Comparison of ENCODE assay signal across 13 mouse cellular contexts in the genomic region with DNA sequence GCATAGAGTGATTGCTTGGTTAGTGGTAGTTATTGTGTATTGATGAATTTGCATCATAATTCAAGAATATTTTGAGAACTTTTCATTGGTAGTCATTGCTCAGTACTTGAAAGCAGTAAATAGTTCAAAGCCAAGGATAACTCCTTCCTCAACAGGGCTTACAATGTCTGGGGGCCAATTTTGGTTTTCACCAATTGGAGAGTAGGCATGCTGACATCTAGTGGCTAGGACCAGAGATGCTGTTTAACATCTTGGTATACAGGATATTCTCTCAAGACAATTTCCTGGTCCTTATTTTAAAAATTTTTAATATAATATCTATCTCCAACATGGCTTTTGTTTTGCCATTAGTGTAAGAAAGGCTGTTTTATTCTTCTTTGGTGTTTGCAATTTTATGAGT. TPM values are rescaled to one million over a fixed set of nuclear protein-coding genes. Genes with fewer than 3 reads are reported as not detected.
DNase-seq lines count a peak whose midpoint lies in the region; ATAC-seq and TF ChIP-seq lines count a peak whose summit lies in the region.
"Had no signal": no experiment of that assay in that cellular context is flagged by ENCODE, and none has a peak within 500 bp of the region (broad histone marks: within the 10 kb centered on the region; RNA-seq: fewer than 3 reads in every experiment).

No protein-coding gene starts in this region.

- H3K4me1 ChIP-seq in liver, postnatal 0 days (ENCODE audit: insufficient read depth) = no peaks in the 10 kb centered on the region
- H3K4me1 ChIP-seq in CH12.LX (ENCODE audit: control insufficient read depth in 1 of 2, insufficient read depth in 2 of 2) = peaks cover 0 to 2% of the 10 kb centered on the region in 2 experiments; a peak in 2 of 4 replicates
- no peaks in the 10 kb centered on the region for H3K4me1 ChIP-seq in cortical plate, adult 2 months (ENCODE audit: control insufficient read depth, insufficient read depth, low read length)
- H3K4me1 ChIP-seq: hindbrain, embryonic 10.5 days; midbrain, embryonic 12.5 days had no signal

- H3K4me3 ChIP-seq in liver, postnatal 0 days (ENCODE audit: low read depth, low read length) = no peak overlapping the region
- no peak overlapping the region for H3K4me3 ChIP-seq in CH12.LX (replicated peaks in 1 of 3; ENCODE audit: low read depth in 2 of 3, low read length in 2 of 3, poor library complexity in 1 of 3)
- no peak overlapping the region for H3K4me3 ChIP-seq in cortical plate, adult 2 months (ENCODE audit: insufficient read depth, low read length)
- H3K4me3 ChIP-seq: hindbrain, embryonic 10.5 days; midbrain, embryonic 12.5 days had no signal

- H3K4me2 ChIP-seq in liver, postnatal 0 days (ENCODE audit: low read depth, low read length) = no peak overlapping the region
- H3K4me2 ChIP-seq in CH12.LX (ENCODE audit: insufficient read depth, low read depth, poor library complexity, severe bottlenecking) = no peak overlapping the region
- H3K4me2 ChIP-seq: midbrain, embryonic 12.5 days had no signal

- TF ChIP-seq RAD21 in CH12.LX (IDR thresholded peaks at IDR 0.05; ENCODE audit: low read depth, low read length) = peak; percentile 16

- peak; percentile 8 for DNase-seq in embryo, embryonic 10 days (ENCODE audit: low spot score)
- no peak for DNase-seq in embryo, embryonic 9.5 days (ENCODE audit: extremely low spot score)
- no peak for DNase-seq in liver, postnatal 0 days
- no peak for DNase-seq in liver
- peak; percentile 9 for DNase-seq in CH12.LX (ENCODE audit: extremely low read depth)
- no peak for DNase-seq in testis, postnatal 10 days (ENCODE audit: low spot score)
- DNase-seq in heart, postnatal 36 days = no peak
- DNase-seq: kidney, postnatal 14 days had no signal

- peaks cover 3% of the 10 kb centered on the region; the same call in 1 of the 2 replicates for H3K36me3 ChIP-seq in liver, postnatal 0 days (replicated peaks; ENCODE audit: insufficient read depth, low read length)
- H3K36me3 ChIP-seq in CH12.LX (replicated peaks in 1 of 2; ENCODE audit: control insufficient read depth in 1 of 2, insufficient read depth in 1 of 2, low read length in 1 of 2) = peaks cover 3 to 38% of the 10 kb centered on the region in 2 experiments
- H3K36me3 ChIP-seq: midbrain, embryonic 12.5 days had no signal

- no peak for TF ChIP-seq POLR2A in CH12.LX (IDR thresholded peaks at IDR 0.05; ENCODE audit: low read depth, low read length)
- no peak for TF ChIP-seq POLR2A in cortical plate, adult 2 months (IDR thresholded peaks at IDR 0.05; ENCODE audit: extremely low read depth, insufficient read depth, low read length)

- TF ChIP-seq EP300 in liver, postnatal 0 days (IDR thresholded peaks at IDR 0.05; ENCODE audit: low read depth) = no peak
- TF ChIP-seq EP300 in CH12.LX (IDR thresholded peaks at IDR 0.05; ENCODE audit: low read length) = no peak

- H3K27ac ChIP-seq in liver, postnatal 0 days (ENCODE audit: low read depth) = no peak overlapping the region
- no peak overlapping the region for H3K27ac ChIP-seq in CH12.LX (ENCODE audit: insufficient read depth, low read depth)
- H3K27ac ChIP-seq in cortical plate, adult 2 months (ENCODE audit: insufficient read depth, low read length) = no peak overlapping the region
- H3K27ac ChIP-seq: hindbrain, embryonic 10.5 days; liver, embryonic 14.5 days; midbrain, embryonic 12.5 days had no signal

- H3K79me2 ChIP-seq in CH12.LX (replicated peaks; ENCODE audit: control insufficient read depth, extremely low read depth, insufficient read depth, poor library complexity, severe bottlenecking) = no peaks in the 10 kb centered on the region

- intact Hi-C loops in heart, postnatal 36 days (cut with DNase I) = loop anchor here (10.0 kb wide), 2 partner anchors 219 to 409 kb away; no protein-coding TSS in a partner anchor

- in situ Hi-C loops in CH12.LX (cut with MboI; ENCODE audit: low pct_ligation_motif_present, low pct_unique_long_range_greater_than_20kb, low sequenced_read_pairs) = no loop called here

- H3K9me3 ChIP-seq in liver, postnatal 0 days (ENCODE audit: low read length) = no peaks in the 10 kb centered on the region
- no peaks in the 10 kb centered on the region for H3K9me3 ChIP-seq in CH12.LX (replicated peaks; ENCODE audit: low read length)
- H3K9me3 ChIP-seq: hindbrain, embryonic 10.5 days; midbrain, embryonic 12.5 days had no signal

- ATAC-seq in liver, postnatal 0 days = no peak

- dilution Hi-C loops in CH12.LX (cut with MboI; ENCODE audit: extremely low pct_ligation_motif_present, extremely low pct_unique_long_range_greater_than_20kb, low sequenced_read_pairs) = no loop called here

- no peaks in the 10 kb centered on the region for H3K27me3 ChIP-seq in liver, postnatal 0 days (ENCODE audit: insufficient read depth, low read length)
- H3K27me3 ChIP-seq in CH12.LX (replicated peaks) = no peaks in the 10 kb centered on the region
- H3K27me3 ChIP-seq: midbrain, embryonic 12.5 days had no signal

- H3K9ac ChIP-seq in liver, postnatal 0 days (replicated peaks) = no peak overlapping the region
- no peak overlapping the region for H3K9ac ChIP-seq in CH12.LX (ENCODE audit: insufficient read depth, low read depth)
- H3K9ac ChIP-seq: liver, embryonic 14.5 days; midbrain, embryonic 12.5 days had no signal

- peak; percentile 27; the same call in 1 of the 2 replicates for TF ChIP-seq CTCF in liver, postnatal 0 days (IDR thresholded peaks at IDR 0.05; ENCODE audit: low read depth)
- TF ChIP-seq CTCF in CH12.LX (conservative IDR thresholded peaks at IDR 0.05 in 1 of 2, IDR thresholded peaks at IDR 0.05 in 1 of 2; ENCODE audit: low read depth in 2 of 2, low read length in 2 of 2) = peak in 1 of 2 experiments; percentile 49; a peak in 2 of 4 replicates
- peak; percentile 13; the same call in 1 of the 2 replicates for TF ChIP-seq CTCF in cortical plate, adult 2 months (IDR thresholded peaks at IDR 0.05; ENCODE audit: extremely low read depth, insufficient read depth, low read length)

TF ChIP-seq in CH12.LX, 34 proteins besides CTCF, POLR2A, EP300 and RAD21:
- TF ChIP-seq CHD2 (IDR thresholded peaks at IDR 0.05; ENCODE audit: low read length) (no peak), USF2 (conservative IDR thresholded peaks at IDR 0.05; ENCODE audit: low read depth, low read length) (no peak), BHLHE40 (IDR thresholded peaks at IDR 0.05; ENCODE audit: low read depth, low read length) (no peak), SMC3 (IDR thresholded peaks at IDR 0.05; ENCODE audit: low read depth, low read length) (peak; percentile 26; the same call in 1 of the 2 replicates), MXI1 (IDR thresholded peaks at IDR 0.05; ENCODE audit: low read depth, low read length) (no peak), POLR2AphosphoS2 (IDR thresholded peaks at IDR 0.05; ENCODE audit: low read depth, low read length) (no peak)

RNA-seq across cellular contexts. Expression of a gene that starts 46.0 kb away (rescaled TPM):
- 8.6 and 10.7 TPM in 2 replicates for polyA plus RNA-seq in liver, postnatal 0 days (2015; fragmentation: Nextera tagmentation; extraction: Ambion mirVana)
- 11.6 and 16.7 TPM in 2 replicates for total RNA-seq in CH12.LX (2012; rRNA removed)
- 40.9 and 48.1 TPM in 2 replicates for total RNA-seq in CH12.LX (2014; rRNA removed)
- polyA plus RNA-seq in CH12.LX (2012; ENCODE audit: insufficient read length, low read depth) = 22.2 and 28.3 TPM in 2 replicates
- polyA plus RNA-seq in cortical plate, adult 2 months (2012; rRNA removed) = 0.44 and 0.48 TPM in 2 replicates
- under 1 TPM; 0.16 to 0.47 TPM for total RNA-seq in heart, postnatal 36 days (2021)

RNA-seq across cellular contexts. Expression of a gene that starts 50.5 kb away (rescaled TPM):
- 0.02 and 0.06 TPM in 2 replicates for polyA plus RNA-seq in liver, postnatal 0 days (2015; fragmentation: Nextera tagmentation; extraction: Ambion mirVana)
- total RNA-seq in CH12.LX (2012; rRNA removed) (0.13 and 0.17 TPM in 2 replicates), CH12.LX (2014; rRNA removed) (0.19 and 0.22 TPM in 2 replicates)
- polyA plus RNA-seq in CH12.LX (2012; ENCODE audit: insufficient read length, low read depth) = 0.38 and 0.59 TPM in 2 replicates
- polyA plus RNA-seq in cortical plate, adult 2 months (2012; rRNA removed) = 49.8 and 52.4 TPM in 2 replicates
- total RNA-seq in heart, postnatal 36 days (2021) = under 1 TPM; 0.22 to 0.27 TPM

RNA-seq across cellular contexts. Expression of a gene that starts 58.8 kb away (rescaled TPM):
- 1.2 and 1.3 TPM in 2 replicates for polyA plus RNA-seq in liver, postnatal 0 days (2015; fragmentation: Nextera tagmentation; extraction: Ambion mirVana)
- total RNA-seq in CH12.LX (2012; rRNA removed) = not detected in 2 replicates
- total RNA-seq in CH12.LX (2014; rRNA removed) = not detected in 2 replicates
- polyA plus RNA-seq in CH12.LX (2012; ENCODE audit: insufficient read length, low read depth) = not detected in 2 replicates
- polyA plus RNA-seq in cortical plate, adult 2 months (2012; rRNA removed) = 40.7 and 43.7 TPM in 2 replicates
- 1 to 10 TPM; 4.8 to 5.2 TPM for total RNA-seq in heart, postnatal 36 days (2021)
- total RNA-seq: granulocyte monocyte progenitor cell, adult 5-6 weeks had no signal

Comparison
In these comparisons a context has a peak if more than half of its experiments do, and no peak if none do; other contexts are left out.
1. DNase-seq: peak in embryo, embryonic 10 days (single experiment) and CH12.LX (single experiment); none in embryo, embryonic 9.5 days (single experiment), liver, postnatal 0 days (single experiment), liver (single experiment), testis, postnatal 10 days (single experiment) and heart, postnatal 36 days (0 of 2).
2. RNA of a gene that starts 50.5 kb away (polyA plus RNA-seq): 49.8 to 52.4 TPM in cortical plate, adult 2 months; 0.38 to 0.59 TPM in CH12.LX and 0.02 to 0.06 TPM in liver, postnatal 0 days; every median in the first group is over 10 times any median in the second.
3. RNA of a gene that starts 58.8 kb away (polyA plus RNA-seq): 40.7 to 43.7 TPM in cortical plate, adult 2 months; 1.2 to 1.3 TPM in liver, postnatal 0 days and not detected in CH12.LX; every median in the first group is over 10 times any median in the second.